Mouse (Mus musculus): ENCODE measurements around the gene Eif2ak2. TPM values are rescaled to one million over a fixed set of nuclear protein-coding genes. Genes with fewer than 3 reads are reported as not detected.

Eif2ak2 gene
- polyA plus RNA-seq, 1 experiment: 3.1 TPM

DNA sequence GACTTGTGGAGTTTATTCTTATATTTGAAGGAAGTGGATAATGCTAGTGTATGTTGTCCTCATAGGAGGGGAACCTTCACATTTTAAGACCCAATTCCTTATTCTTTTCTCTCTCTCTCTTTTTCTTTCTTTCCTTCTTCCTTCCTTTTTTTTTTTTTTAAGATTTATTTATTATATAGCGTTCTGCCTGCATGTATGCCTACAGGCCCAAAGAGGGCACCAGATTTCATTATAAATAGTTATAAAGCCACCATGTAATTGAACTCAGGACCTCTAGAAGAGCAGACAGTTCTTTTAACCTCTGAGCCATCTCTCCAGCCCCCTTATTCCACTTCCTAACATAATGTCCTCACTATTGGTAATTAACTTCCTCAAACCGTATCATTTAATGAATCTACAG lies 46.3 kb downstream of the Eif2ak2 start:
- no peak for DNase-seq (ENCODE audit: extremely low spot score in 1 of 2, low spot score in 1 of 2)

DNA sequence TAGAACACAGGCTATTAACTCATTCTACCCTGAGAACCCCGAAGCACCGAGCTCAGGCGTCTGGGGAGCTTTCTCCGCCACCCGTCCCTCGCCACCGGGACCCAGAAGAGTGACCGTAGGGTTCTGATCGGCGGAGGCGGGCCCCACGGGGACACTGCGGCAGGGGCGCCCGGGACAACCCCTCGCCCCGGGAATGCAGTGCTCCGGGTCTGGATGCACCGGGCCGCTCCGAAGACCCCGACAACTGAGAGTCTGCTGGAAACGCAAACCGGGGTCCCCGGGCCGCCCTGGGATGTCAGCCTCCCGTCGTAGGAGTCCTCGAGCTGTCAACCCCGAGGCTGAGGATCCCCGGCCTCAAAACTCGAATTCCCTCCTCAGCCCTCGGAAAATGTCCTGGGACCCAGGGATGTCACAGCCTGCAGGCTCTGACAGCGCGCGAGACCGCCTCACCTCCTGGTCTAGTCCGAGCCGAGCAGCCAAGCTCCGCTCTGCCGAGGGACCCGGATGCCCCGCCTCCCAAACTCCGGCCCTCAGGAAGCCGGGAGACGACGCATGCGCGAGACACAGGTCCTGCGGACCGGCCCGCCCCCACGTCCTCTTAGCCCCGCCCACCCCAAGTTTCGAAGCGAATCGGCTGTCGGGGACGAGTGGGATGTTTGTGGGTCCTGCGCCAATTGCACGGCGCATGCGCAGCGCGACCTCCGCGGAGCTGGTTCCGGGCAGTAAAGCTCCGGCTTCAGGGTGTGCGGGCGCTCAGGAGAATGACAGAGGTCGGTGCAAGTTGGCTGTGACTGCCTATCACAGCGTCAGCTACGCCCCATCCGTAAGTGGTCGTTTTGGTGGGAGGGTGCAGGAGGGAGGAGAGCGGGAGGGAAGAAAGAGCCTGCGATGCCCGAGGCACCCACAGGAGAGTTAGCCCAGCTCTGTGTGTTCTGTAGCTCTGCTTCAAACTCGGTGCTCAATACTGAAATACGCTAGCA lies 47.2 kb downstream of the Eif2ak2 start, which contains the start of the genes Heatr5b and Gpatch11:
Heatr5b (minus strand) TSS at position 509 of the 980 bp plus-strand sequence.
Gpatch11 (plus strand) TSS at position 712 of the 980 bp plus-strand sequence.
- peak; percentile 93 to 99 for DNase-seq (ENCODE audit: extremely low spot score in 1 of 2, low spot score in 1 of 2)

DNA sequence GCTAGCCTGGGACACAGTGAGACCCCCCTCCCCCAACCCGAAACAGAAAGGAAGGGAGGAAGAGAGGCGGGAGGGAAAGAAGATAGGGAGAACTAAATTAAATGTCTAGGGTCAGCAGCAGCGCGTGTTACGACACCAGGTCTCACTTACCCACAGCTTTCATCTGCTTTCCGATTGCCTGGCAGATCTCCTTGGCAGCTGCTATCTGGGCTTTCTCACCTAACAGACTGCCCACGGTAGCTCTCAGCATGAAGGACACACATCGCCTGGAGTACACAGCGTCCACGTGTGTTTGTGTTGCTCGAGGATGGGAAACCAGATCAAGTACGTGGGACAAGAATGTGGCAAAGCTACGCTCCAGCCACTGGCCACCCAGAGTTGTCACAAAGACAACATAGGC lies 58.0 kb downstream of the Eif2ak2 start:
- no peak for DNase-seq (ENCODE audit: extremely low spot score in 1 of 2, low spot score in 1 of 2)

DNA sequence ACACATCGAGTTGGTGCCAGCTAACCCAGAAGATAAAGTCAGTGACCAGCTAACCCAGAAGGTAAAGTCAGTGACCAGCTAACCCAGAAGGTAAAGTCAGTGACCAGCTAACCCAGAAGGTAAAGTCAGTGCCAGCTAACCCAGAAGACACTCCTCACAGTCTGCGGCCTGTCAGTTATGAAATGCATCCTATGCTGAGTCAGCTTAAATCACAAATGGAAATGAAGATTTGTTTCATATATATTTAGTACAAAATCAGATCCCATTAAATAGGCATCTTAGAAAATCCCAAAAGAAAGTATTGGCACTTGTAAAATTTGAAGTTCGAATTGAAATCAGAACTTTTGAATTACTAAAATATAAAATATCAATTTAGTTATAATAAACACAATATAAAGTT lies 72.8 kb downstream of the Eif2ak2 start:
- DNase-seq (ENCODE audit: extremely low spot score in 1 of 2, low spot score in 1 of 2): no peak

DNA sequence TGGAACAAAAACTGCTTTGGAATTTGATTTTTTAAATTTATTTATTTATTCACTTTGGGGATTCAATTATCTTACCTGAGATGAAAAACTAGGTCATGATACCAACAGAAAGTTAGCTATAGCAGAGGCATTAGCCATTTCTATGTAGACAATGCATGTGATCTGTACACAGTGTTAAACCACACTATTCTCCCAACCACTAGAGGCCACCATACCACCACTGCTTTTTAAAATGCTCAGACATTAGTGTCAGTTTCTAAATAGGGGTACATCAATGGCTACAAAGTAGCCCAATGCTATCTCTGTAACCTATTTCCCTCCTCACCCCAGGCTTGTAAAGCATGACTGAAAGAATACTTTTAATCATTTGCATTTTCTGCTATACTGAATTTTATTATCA lies 73.4 kb downstream of the Eif2ak2 start:
- peak in 1 of 2 experiments; percentile 10 for DNase-seq (ENCODE audit: extremely low spot score in 1 of 2, low spot score in 1 of 2)

Other genes with a start within 250 kb of the Eif2ak2 start
- 20.7 and 21.1 TPM in 2 replicates for gene Strn, start 145.4 kb downstream of the Eif2ak2 start, polyA plus RNA-seq (2012; rRNA removed)
- gene Heatr5b, start 47.2 kb downstream of the Eif2ak2 start, polyA plus RNA-seq (2012; rRNA removed): 26.9 and 28.9 TPM in 2 replicates
- 29.8 and 33.0 TPM in 2 replicates for gene Gpatch11, start 47.0 kb downstream of the Eif2ak2 start, polyA plus RNA-seq (2012; rRNA removed)
- gene Sult6b1, start 24.4 kb upstream of the Eif2ak2 start, polyA plus RNA-seq (2012; rRNA removed): 0.30 and 0.63 TPM in 2 replicates
- 40.4 and 46.6 TPM in 2 replicates for gene Cebpzos, start 33.9 kb upstream of the Eif2ak2 start, polyA plus RNA-seq (2012; rRNA removed)
- gene Cebpz, start 54.5 kb upstream of the Eif2ak2 start, polyA plus RNA-seq (2012; rRNA removed): 23.8 and 26.4 TPM in 2 replicates
- 48.2 and 50.2 TPM in 2 replicates for gene Ndufaf7, start 54.6 kb upstream of the Eif2ak2 start, polyA plus RNA-seq (2012; rRNA removed)
- gene Prkd3, start 138.2 kb upstream of the Eif2ak2 start, polyA plus RNA-seq (2012; rRNA removed): 12.1 and 12.4 TPM in 2 replicates
- gene Qpct, start 169.3 kb upstream of the Eif2ak2 start, polyA plus RNA-seq (2012; rRNA removed): 18.5 and 20.2 TPM in 2 replicates

All from frontal cortex, adult 2 months (tissue).